Mouse (Mus musculus) forebrain, postnatal 0 days (tissue): Measurements from ENCODE around the gene Soat2. TPM values are rescaled to one million over a fixed set of nuclear protein-coding genes. Genes with fewer than 3 reads are reported as not detected.

Experiments used
- ATAC-seq: fragments of 200-750 bp; cut with Nextera tagmentation; 2 replicates; pipeline ENCODE4 v1.8.0; 2017; ENCODE audit warnings: mild to moderate bottlenecking, moderate library complexity
- DNase-seq: peaks from one replicate; pipeline ENCODE4 v3.0.0-alpha.2; 2015
- H3K27ac ChIP-seq: fragments of 300-500 bp; sonication (generic); 2 replicates; pipeline ENCODE4 v1.5.1; 2014; ENCODE audit warnings: low read depth, mild to moderate bottlenecking, antibody characterized with exemption, low read length, moderate library complexity, mixed read lengths
- H3K27me3 ChIP-seq: fragments of 300-500 bp; sonication (generic); 2 replicates; pipeline ENCODE4 v1.6.1; 2014; ENCODE audit warnings: mild to moderate bottlenecking, low read length, mixed read lengths; ENCODE audit not compliant: insufficient read depth
- H3K36me3 ChIP-seq: fragments of 300-500 bp; sonication (generic); 2 replicates; pipeline ENCODE4 v1.6.1; 2014; ENCODE audit warnings: mild to moderate bottlenecking, moderate library complexity; ENCODE audit not compliant: insufficient read depth
- H3K4me1 ChIP-seq: fragments of 300-500 bp; sonication (generic); 2 replicates; pipeline ENCODE4 v1.6.1; 2014; ENCODE audit warnings: antibody characterized with exemption; ENCODE audit not compliant: insufficient read depth
- H3K4me2 ChIP-seq: fragments of 300-500 bp; sonication (generic); 2 replicates; pipeline ENCODE4 v1.6.1; 2014; ENCODE audit warnings: low read depth, mild to moderate bottlenecking, moderate library complexity
- H3K4me3 ChIP-seq: fragments of 300-500 bp; sonication (generic); 2 replicates; pipeline ENCODE4 v1.5.1; 2014; ENCODE audit warnings: low read depth, low read length, mixed read lengths
- H3K9ac ChIP-seq: fragments of 300-500 bp; sonication (generic); 2 replicates; pipeline ENCODE4 v1.6.1; 2014; ENCODE audit warnings: mild to moderate bottlenecking
- H3K9me3 ChIP-seq: fragments of 300-500 bp; sonication (generic); 2 replicates; pipeline ENCODE4 v1.6.1; 2016; ENCODE audit warnings: low read length
- CTCF ChIP-seq: sonication (generic); IDR thresholded peaks from 2 replicates; pipeline ENCODE4 v1.5.1; 2016; ENCODE audit warnings: antibody characterized with exemption, control low read depth, low read depth
- WGBS: fragments of 180-500 bp; shearing (Covaris S2); extraction: QIAGEN DNeasy Blood & Tissue Kit; methylation state at CpG from one replicate; pipeline ENCODE4 v1.1.7; 2014; 5-methylcytosine and 5-hydroxymethylcytosine counted together
- polyA plus RNA-seq: library from polyadenylated mRNA; unstranded; fragments of >200 nt; fragmentation: Nextera tagmentation; extraction: Ambion mirVana; gene quantifications from 2 replicates; pipeline ENCODE4 v1.2.1, GENCODE M21; 2015
- total RNA-seq: library from RNA; depleted of rRNA; stranded (reverse); fragments of >200 nt; gene quantifications from 2 replicates; pipeline ENCODE4 v1.2.3, GENCODE M21; 2014; rRNA removed

Soat2 gene
- total RNA-seq (0.10 TPM in 1 of 2 replicates, not detected in the other), polyA plus RNA-seq (0.12 TPM in 1 of 2 replicates, not detected in the other)

DNA sequence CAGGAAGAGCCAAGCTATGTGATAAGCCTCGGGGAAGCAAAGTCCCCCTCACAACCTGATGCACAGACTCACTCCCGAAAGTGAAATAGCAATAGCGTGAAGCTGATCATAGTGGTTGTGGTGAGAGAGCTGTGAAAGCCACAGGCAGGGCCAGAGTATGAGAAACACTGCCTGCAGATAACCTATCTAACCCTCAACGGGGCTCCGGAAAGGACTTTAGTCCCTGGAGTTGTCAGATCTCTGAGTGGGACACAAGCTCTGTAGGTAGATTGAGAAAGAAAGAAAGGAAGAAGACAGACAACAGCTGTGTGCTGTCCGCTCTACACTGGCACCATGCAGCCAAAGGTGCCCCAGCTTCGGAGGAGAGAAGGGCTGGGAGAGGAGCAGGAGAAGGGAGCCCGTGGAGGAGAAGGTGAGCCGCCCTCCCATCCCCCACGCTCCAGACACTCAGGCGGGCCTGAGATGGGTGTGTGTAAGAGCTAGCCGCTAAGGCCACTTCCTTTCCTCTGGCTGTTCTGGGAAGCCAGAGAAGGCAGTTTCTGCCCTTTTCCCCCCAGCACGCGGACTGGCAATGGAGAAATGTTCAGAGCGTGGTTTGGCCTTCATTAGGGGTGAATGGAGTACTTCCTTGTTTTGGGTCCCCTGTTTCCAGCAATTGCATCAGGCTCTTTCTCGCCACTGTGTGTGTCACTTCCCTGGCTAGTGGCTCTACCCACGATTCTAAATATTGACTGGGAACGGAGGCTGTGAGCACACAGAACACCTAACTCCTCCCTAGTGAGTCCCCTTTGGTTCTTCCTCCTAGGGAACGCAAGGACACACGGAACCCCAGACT is at the start of gene Soat2:
Gene Soat2, plus strand, starts transcription at position 226 of the 835 bp plus-strand sequence.
- H3K27ac ChIP-seq: no peak within 1 kb of the TSS
- no peaks in the 10 kb centered on the region for H3K4me1 ChIP-seq
- no peak for TF ChIP-seq CTCF
- ATAC-seq (no peak), DNase-seq (no peak)
- H3K4me3 ChIP-seq: no peak within 1 kb of the TSS
- H3K27me3 ChIP-seq: peaks cover under 1% of the 10 kb centered on the region; the same call in 1 of the 2 replicates
- 59% methylated on average over 20 of the region's 20 CpGs for WGBS
- no peak within 1 kb of the TSS for H3K9ac ChIP-seq
- no peaks in the 10 kb centered on the region for H3K36me3 ChIP-seq
- H3K9me3 ChIP-seq: no peaks in the 10 kb centered on the region
- no peak within 1 kb of the TSS for H3K4me2 ChIP-seq

DNA sequence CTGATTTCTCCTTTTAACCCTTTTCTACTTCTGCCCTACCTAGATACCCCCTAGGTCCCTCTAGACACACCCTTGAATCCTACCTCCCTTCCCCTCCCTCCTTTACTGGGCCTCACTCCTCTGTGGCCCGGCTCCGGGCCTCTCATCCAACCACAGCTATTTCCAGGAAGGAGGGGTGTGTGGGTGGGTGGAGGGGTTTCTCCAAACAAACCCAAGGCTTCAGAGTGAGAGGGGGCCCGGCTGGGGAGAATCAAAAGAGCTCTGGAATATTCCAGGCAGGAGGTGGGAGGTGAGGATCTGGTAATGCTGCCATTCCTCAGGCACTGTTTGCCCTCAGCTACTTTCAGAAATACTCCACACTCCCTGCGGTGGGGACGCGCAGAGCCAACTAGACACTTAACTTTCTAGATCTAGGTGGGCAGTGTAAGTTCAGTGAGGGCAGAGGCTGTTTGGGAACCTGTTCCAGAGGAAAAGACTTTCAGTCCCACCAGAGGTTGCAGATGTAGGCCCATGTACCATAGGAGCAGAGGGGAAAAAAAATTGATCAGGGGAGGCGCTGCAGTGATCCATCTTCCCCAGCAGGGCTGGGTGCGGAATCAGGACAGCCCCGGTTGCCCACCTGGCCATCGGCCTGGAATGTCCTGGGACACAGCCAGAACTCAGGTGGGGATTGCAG is 49.2 kb upstream of the Soat2 start:
- Histone ChIP-seq H3K4me2 (peak overlapping the region; percentile 80), H3K9me3 (no peaks in the 10 kb centered on the region), H3K27ac (peak overlapping the region; percentile 40; the same call in 1 of the 2 replicates), H3K9ac (no peak overlapping the region), H3K36me3 (peaks cover 19% of the 10 kb centered on the region), H3K4me3 (peak overlapping the region; percentile 44; the same call in 1 of the 2 replicates), H3K27me3 (no peaks in the 10 kb centered on the region; the same call in 1 of the 2 replicates), H3K4me1 (peaks cover 5% of the 10 kb centered on the region; the same call in 1 of the 2 replicates)
- peak; percentile 16; the same call in 1 of the 2 replicates for TF ChIP-seq CTCF
- DNase-seq (no peak), ATAC-seq (no peak)
- WGBS: 35% methylated on average over 10 of the region's 10 CpGs

DNA sequence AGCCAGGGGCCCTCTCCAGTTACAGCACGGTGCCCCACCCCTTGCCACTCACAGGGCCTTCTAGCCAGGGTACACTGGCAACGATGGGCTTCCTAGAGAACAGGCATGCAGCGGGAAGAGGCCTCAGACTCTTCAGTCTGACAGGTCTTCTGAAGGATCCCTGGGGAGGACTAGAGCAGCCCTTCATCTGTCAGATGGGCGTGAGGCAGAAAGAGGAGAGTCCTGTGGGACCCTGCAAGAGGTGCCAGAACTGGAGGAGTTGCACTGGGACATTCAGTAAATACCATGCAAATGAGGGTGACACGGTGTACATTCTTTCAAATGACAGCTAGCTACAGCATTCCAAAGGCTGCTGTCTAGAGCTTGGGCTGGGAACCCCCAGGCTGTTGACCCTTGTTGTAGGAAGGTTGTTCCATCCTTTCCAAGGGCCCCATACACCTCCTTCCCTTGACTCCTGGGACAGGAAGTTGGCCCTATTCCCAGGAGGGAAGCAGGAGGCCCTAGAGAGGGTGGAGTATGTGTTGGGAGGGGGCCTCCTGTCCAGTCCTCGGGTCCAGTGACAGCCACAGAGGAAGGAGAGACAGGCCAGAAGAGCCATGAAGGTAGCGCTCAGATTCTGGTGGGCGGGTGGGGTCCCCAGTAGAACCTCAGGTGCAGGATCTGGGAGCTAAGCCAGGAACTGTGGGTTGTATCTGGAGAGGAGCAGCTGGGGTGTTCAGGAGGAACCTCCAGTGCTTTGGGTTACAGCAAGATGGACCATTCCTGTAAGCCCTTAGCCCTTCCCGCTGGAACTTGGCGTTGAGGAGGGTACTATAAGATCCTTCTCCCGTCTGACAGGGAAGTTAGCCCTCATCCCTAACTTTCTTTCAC is 48.4 kb upstream of the Soat2 start:
- ATAC-seq (no peak), DNase-seq (no peak)
- Histone ChIP-seq H3K9me3 (no peaks in the 10 kb centered on the region), H3K4me3 (no peak overlapping the region), H3K4me1 (peaks cover 5% of the 10 kb centered on the region; the same call in 1 of the 2 replicates), H3K27me3 (peaks cover 2% of the 10 kb centered on the region), H3K4me2 (no peak overlapping the region), H3K27ac (0 out of 2 replicates have a peak overlapping the region, but pooled peaks have one; percentile 40), H3K9ac (no peak overlapping the region), H3K36me3 (peaks cover 14% of the 10 kb centered on the region)
- 35% methylated on average over 11 of the region's 11 CpGs for WGBS
- no peak for TF ChIP-seq CTCF

DNA sequence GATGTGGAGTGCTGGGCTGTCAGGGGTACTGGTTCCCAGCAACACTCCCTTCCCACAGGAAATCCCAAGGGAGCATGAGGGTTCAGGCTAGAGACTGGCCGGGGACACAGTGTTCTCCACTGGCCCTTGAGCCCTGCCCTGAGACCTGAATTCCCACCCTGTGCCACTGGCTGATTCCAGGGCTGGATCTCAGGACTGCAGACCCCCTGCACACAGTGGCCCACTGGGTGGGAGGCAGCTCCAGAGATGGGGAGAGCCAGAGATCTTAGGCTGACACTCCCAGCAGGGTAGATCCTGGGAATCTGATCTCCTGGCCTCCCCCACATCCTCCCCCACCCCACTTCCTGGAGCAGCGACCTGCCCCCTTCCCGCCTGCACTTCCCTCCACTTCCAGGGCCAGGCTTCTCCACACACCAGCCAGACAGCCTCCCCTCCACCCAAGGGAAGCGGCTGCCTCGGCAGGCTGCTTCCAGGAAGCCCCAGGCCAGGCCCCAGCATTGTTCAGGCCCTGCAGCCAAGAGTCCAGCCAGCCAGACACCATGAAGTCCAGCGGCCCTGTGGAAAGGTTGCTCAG is 47.7 kb upstream of the Soat2 start:
- DNase-seq: no peak
- Histone ChIP-seq H3K9me3 (no peaks in the 10 kb centered on the region), H3K4me2 (peak overlapping the region; percentile 23; the same call in 1 of the 2 replicates), H3K4me1 (peaks cover 5% of the 10 kb centered on the region; the same call in 1 of the 2 replicates), H3K9ac (no peak overlapping the region), H3K27me3 (peaks cover 7% of the 10 kb centered on the region), H3K36me3 (peaks cover 8% of the 10 kb centered on the region; the same call in 1 of the 2 replicates), H3K27ac (peak overlapping the region; percentile 62), H3K4me3 (0 out of 2 replicates have a peak overlapping the region, but pooled peaks have one; percentile 5)
- 32% methylated on average over 6 of the region's 6 CpGs for WGBS
- no peak for TF ChIP-seq CTCF
- no peak for ATAC-seq

DNA sequence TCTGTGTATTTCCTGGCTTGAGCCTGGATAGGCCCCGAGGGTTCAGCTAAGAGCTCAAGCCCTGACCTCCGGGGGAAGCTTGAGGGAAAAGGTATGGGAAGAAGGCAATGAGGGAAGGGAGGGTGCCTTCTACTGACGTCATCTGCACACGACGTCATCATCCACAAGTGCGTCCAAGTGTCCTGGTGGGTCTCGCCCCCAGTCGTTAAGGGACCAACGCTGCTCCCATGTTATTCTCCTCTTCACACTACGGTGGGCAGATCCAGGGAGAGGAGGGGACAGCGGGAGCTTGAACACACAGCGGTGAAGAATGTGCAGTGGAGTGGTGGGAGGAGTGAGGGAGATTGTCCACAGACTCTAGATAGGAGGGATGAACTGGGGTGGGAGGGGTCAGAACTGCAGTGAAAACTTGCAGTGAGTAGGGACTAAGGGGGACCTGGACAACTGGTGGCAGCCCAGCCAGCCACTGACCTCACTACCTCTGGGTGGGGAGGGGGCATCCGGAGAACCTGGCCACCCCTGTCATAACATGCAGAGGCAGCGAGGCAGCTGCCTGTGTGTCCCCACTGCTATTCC is 46.9 kb upstream of the Soat2 start:
- H3K4me2 ChIP-seq: peak overlapping the region; percentile 23
- H3K4me3 ChIP-seq: 0 out of 2 replicates have a peak overlapping the region, but pooled peaks have one; percentile 5
- H3K27me3 ChIP-seq: peaks cover 7% of the 10 kb centered on the region
- H3K27ac ChIP-seq: peak overlapping the region; percentile 62
- H3K9ac ChIP-seq: no peak overlapping the region; the same call in 1 of the 2 replicates
- WGBS: 9% methylated on average over 14 of the region's 14 CpGs
- H3K4me1 ChIP-seq: peaks cover 5% of the 10 kb centered on the region; the same call in 1 of the 2 replicates
- DNase-seq (no peak), ATAC-seq (no peak)
- H3K36me3 ChIP-seq: 0 out of 2 replicates have a peak, but pooled peaks cover under 1% of the 10 kb centered on the region
- no peak for TF ChIP-seq CTCF
- no peaks in the 10 kb centered on the region for H3K9me3 ChIP-seq
